Mouse (Mus musculus): ENCODE results near the gene Cog6. TPM values are rescaled to one million over a fixed set of nuclear protein-coding genes. Genes with fewer than 3 reads are reported as not detected.

The Cog6 gene
- polyA plus RNA-seq, 1 experiment from 2014 or later: 63.6 TPM

DNA sequence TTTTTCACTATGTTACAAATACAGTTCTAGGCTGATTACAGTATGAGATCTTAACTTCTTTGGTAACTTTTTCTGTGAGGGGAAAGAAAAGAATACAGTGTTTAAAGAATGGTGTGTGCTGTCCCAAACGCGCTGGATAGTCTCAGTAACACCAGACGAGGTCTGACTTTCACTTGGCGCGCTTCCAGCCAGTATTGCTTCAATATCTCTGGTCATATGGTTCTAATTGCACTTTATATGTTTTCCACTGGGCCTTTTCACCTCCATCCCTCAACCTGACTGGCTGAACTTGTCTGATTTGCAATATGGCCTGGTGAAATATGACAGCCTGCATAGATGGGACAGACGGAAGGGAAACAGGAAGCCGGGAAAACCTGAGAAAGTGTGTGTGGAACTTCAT, 27.2 kb upstream of the Cog6 start:
- Histone ChIP-seq H3K27me3 (replicated peaks) (no peaks in the 10 kb centered on the region), H3K4me1 (replicated peaks) (peaks cover 44% of the 10 kb centered on the region), H3K4me2 (peak overlapping the region; percentile 86), H3K9ac (peak overlapping the region; percentile 64; the same call in 1 of the 2 replicates), H3K36me3 (peaks cover 15% of the 10 kb centered on the region), H3K9me3 (replicated peaks) (no peaks in the 10 kb centered on the region), H3K4me3 (peak overlapping the region; percentile 41), H3K27ac (ENCODE audit: poor library complexity, severe bottlenecking) (peak overlapping the region; percentile 83)
- 35% methylated on average over 7 of the region's 7 CpGs for WGBS
- ATAC-seq (ENCODE audit: insufficient number of reproducible peaks, low FRiP score): no peak

DNA sequence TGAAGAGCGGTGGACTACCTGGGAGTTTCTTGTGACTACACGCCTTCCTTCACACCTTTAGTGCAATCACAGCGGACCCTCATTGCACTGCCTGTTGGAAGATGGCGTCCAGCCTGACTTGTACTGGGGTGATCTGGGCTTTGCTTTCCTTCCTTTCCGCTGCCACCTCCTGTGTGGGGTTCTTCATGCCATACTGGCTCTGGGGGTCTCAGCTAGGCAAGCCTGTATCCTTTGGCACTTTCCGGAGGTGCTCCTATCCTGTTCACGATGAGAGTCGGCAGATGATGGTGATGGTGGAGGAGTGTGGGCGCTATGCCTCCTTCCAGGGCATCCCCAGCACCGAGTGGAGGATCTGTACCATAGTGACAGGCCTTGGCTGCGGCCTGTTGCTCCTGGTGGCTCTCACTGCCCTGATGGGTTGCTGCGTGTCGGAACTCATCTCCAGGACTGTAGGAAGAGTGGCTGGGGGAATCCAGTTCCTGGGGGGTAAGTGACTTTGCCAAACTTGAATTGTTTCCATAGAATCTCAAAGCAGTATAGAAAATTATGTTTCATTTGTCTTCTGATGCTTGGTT, 26.3 kb upstream of the Cog6 start:
- H3K27ac ChIP-seq (ENCODE audit: poor library complexity, severe bottlenecking): peak overlapping the region; percentile 83
- peak overlapping the region; percentile 80 for H3K4me3 ChIP-seq
- H3K9ac ChIP-seq: peak overlapping the region; percentile 33; the same call in 1 of the 2 replicates
- H3K4me1 ChIP-seq (replicated peaks): peaks cover 44% of the 10 kb centered on the region
- no peaks in the 10 kb centered on the region for H3K9me3 ChIP-seq (replicated peaks)
- peak overlapping the region; percentile 86 for H3K4me2 ChIP-seq
- H3K36me3 ChIP-seq: peaks cover 13% of the 10 kb centered on the region
- no peak for ATAC-seq (ENCODE audit: insufficient number of reproducible peaks, low FRiP score)
- no peaks in the 10 kb centered on the region for H3K27me3 ChIP-seq (replicated peaks)
- 83% methylated on average over 13 of the region's 13 CpGs for WGBS

DNA sequence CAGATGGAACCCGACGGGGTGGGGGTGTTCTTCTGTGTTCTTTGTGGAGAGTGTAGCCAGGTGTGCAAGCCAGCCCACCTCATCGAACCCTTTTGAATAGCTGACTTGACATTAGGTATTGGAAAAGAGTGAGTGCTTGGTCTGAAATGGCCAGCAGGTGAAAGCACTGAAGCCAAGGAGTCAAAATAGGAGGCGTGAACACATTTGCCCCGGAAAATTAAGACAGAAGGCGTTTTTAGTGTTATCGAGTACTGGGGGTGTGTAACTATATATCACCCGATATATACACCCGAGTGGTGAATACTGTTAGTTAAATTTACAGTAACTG, 25.2 kb upstream of the Cog6 start:
- H3K4me1 ChIP-seq (replicated peaks): peaks cover 40% of the 10 kb centered on the region
- no peak for ATAC-seq (ENCODE audit: insufficient number of reproducible peaks, low FRiP score)

DNA sequence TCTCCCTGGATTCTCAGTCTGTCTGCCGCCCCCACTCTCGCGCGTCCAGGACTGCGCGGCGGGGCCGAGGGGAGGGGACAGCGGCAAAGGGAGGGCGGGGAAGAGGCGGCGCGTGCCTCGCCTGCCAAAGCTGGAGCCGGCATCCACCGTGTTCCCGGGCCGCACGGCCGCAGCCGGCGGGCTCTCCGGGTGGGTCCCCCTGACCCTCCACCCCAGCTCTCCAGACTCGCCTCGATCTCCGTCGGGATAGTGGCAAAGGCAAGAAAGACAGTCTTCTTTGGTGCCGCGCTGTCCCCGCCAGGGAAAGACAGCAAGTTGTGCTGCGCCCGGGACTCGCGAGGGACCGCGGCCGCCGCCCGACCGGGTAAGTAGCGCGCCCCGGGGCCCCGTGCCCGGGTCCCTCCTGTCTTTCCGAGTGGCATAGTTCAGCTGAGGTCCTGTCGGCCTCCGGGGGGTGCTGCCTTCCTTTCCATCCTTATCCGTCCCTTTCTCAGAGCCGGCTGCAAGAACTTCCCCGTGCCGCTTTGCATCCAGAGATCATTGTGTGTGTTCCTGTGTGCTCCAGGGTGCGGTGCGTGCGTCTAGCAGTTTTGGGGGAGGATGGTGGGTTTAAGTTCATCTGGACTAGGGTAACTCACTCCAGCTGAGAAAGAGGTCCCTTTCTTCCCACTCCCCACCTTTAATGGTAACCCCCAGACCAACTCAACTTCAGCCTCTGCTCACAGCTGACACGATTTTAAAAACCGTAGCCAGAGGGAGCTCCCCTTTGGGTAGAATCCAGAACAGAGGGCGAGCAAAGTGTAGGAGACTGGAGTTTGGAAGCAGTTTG, 24.6 kb upstream of the Cog6 start, which contains the start of gene Lhfp:
Gene Lhfp, plus strand, starts transcription at position 118 of the 829 bp plus-strand sequence.
- Histone ChIP-seq H3K36me3 (peaks cover 8% of the 10 kb centered on the region), H3K4me1 (replicated peaks) (peaks cover 40% of the 10 kb centered on the region), H3K27ac (ENCODE audit: poor library complexity, severe bottlenecking) (peak within 1 kb of the TSS; percentile 94), H3K4me3 (peak within 1 kb of the TSS; percentile 80), H3K4me2 (peak within 1 kb of the TSS; percentile 86), H3K9ac (peak within 1 kb of the TSS; percentile 89), H3K9me3 (replicated peaks) (no peaks in the 10 kb centered on the region), H3K27me3 (replicated peaks) (no peaks in the 10 kb centered on the region)
- under 1% methylated on average over 57 of the region's 58 CpGs for WGBS
- ATAC-seq (ENCODE audit: insufficient number of reproducible peaks, low FRiP score): peak; percentile 90

More for the DNA sequence above, 25.2 kb upstream of the Cog6 start:
- Histone ChIP-seq H3K36me3 (peaks cover 8% of the 10 kb centered on the region), H3K9ac (peak overlapping the region; percentile 89), H3K27ac (ENCODE audit: poor library complexity, severe bottlenecking) (peak overlapping the region; percentile 94), H3K4me3 (peak overlapping the region; percentile 80), H3K9me3 (replicated peaks) (no peaks in the 10 kb centered on the region), H3K27me3 (replicated peaks) (no peaks in the 10 kb centered on the region), H3K4me2 (peak overlapping the region; percentile 86)
- WGBS: 15% methylated on average over 9 of the region's 9 CpGs

DNA sequence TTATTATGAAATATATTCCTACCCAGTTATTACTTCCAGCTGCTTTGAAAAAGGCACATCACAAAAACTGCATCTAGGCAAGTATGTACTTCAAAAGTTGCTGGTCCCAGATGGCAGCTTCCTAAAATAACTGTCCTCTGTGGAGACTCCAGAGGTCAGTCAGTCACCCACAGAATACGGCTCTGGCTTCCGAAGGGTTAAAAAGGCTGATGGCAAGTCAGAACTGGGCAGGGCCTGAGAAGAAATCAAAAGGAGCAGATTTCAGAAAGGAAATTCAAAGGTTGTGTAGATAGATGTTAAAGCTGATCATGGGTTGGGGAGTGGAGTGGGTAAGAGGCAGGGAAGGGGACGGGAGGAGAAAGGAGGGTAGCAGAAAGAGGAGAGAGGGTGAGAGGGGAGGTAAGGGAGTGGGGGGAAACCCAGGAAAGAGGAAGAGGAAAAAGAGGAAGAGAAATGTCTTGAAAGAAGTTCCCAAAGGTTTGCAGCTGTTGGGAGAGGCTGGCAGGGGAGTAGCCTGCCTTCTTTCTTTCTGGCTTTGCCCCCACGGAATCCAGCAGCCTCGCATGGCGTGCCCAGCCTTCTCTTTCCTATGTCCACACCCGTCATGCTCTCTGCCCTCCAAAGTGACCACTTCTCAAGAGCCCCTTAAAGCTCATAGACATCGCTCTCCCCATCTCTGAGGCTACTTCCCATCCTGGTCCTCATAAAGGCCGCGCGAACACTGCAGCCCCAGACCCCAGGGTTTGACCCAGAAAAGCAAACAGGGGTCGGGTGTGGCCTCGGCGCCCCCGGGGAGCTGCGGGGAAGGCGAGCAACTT, 23.8 kb upstream of the Cog6 start:
- Histone ChIP-seq H3K9me3 (replicated peaks) (no peaks in the 10 kb centered on the region), H3K4me3 (peak overlapping the region; percentile 80), H3K27me3 (replicated peaks) (no peaks in the 10 kb centered on the region), H3K9ac (peak overlapping the region; percentile 89), H3K4me1 (replicated peaks) (peaks cover 37% of the 10 kb centered on the region), H3K27ac (ENCODE audit: poor library complexity, severe bottlenecking) (peak overlapping the region; percentile 94), H3K36me3 (peaks cover 7% of the 10 kb centered on the region), H3K4me2 (peak overlapping the region; percentile 86)
- 3% methylated on average over 17 of the region's 17 CpGs for WGBS
- ATAC-seq (ENCODE audit: insufficient number of reproducible peaks, low FRiP score): peak; percentile 34

DNA sequence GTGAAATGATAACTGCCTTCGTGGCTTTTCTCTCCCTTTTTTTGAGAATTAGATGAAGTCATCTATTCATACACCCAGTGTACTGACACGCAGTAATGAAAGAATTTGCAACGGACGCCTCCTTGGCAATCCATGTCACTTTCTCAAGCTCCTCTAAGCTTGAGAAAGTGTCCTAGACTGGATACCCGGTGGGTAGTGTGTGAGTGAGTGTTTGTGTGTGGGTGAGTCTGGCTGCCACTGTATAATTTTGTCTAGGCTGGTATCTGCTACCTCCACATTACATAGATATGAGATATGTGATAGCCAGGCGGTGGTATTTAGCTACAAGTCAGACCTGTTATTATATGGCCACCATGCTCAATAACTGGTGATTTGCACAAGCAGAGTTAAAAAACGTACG, 22.7 kb upstream of the Cog6 start:
- no peak for ATAC-seq (ENCODE audit: insufficient number of reproducible peaks, low FRiP score)
- peak overlapping the region; percentile 94; the same call in 1 of the 2 replicates for H3K27ac ChIP-seq (ENCODE audit: poor library complexity, severe bottlenecking)

DNA sequence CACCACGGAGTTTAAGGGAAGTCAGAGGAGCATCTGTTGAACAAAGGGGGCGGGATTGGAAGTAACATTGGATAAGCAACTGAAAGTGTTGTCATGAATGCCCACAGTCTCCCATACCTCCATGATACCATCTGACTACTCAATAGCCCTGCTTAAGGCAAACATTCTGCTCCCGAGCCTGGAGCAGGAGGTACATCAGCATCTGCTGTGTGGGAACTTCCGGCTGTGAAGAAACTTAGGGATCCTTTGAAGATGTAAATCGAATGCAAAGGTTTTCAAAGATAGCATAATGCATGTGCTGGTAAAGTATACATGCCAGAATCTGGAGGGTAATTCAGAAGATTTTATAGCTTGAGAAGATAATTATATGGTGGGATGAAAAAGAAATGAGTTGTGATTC, 21.9 kb upstream of the Cog6 start:
- H3K4me3 ChIP-seq: no peak overlapping the region
- no peak for ATAC-seq (ENCODE audit: insufficient number of reproducible peaks, low FRiP score)
- peaks cover 27% of the 10 kb centered on the region for H3K4me1 ChIP-seq (replicated peaks)
- no peaks in the 10 kb centered on the region for H3K27me3 ChIP-seq (replicated peaks)
- no peak overlapping the region for H3K27ac ChIP-seq (ENCODE audit: poor library complexity, severe bottlenecking)
- WGBS: 63% methylated on average over 5 of the region's 5 CpGs
- no peak overlapping the region for H3K4me2 ChIP-seq
- H3K9me3 ChIP-seq (replicated peaks): no peaks in the 10 kb centered on the region
- H3K36me3 ChIP-seq: peaks cover 4% of the 10 kb centered on the region
- H3K9ac ChIP-seq: no peak overlapping the region

More for the DNA sequence above, 22.7 kb upstream of the Cog6 start:
- H3K4me1 ChIP-seq (replicated peaks): peaks cover 33% of the 10 kb centered on the region
- WGBS: 65% methylated on average over 8 of the region's 8 CpGs
- peaks cover 4% of the 10 kb centered on the region for H3K36me3 ChIP-seq
- H3K9ac ChIP-seq: no peak overlapping the region
- H3K4me2 ChIP-seq: no peak overlapping the region
- no peaks in the 10 kb centered on the region for H3K9me3 ChIP-seq (replicated peaks)
- no peak overlapping the region for H3K4me3 ChIP-seq
- no peaks in the 10 kb centered on the region for H3K27me3 ChIP-seq (replicated peaks)

DNA sequence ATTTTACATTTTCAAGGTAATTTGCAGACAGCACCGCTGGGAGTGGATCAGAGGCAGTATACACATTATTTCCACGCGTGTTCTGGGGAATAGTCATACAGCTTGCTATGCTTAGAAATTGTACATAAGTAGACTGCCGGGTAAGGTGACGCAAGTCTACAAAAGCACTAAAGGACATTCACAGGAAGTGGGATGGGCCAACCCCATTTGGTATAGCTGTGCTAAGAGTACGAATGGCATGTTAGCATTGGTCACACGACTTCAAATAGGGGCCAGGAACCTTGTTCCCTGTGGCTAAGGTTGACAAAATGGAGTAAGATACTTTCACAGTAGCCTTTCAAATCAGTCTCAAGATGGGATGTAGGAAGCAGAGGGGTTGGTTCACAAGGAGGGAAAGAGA, 19.9 kb upstream of the Cog6 start:
- H3K9ac ChIP-seq: no peak overlapping the region
- H3K9me3 ChIP-seq (replicated peaks): no peaks in the 10 kb centered on the region
- WGBS: 84% methylated on average over 7 of the region's 7 CpGs
- H3K4me1 ChIP-seq (replicated peaks): peaks cover 20% of the 10 kb centered on the region
- H3K27me3 ChIP-seq (replicated peaks): no peaks in the 10 kb centered on the region
- ATAC-seq (ENCODE audit: insufficient number of reproducible peaks, low FRiP score): no peak
- H3K27ac ChIP-seq (ENCODE audit: poor library complexity, severe bottlenecking): no peak overlapping the region
- H3K36me3 ChIP-seq: no peaks in the 10 kb centered on the region
- H3K4me2 ChIP-seq: no peak overlapping the region
- no peak overlapping the region for H3K4me3 ChIP-seq

DNA sequence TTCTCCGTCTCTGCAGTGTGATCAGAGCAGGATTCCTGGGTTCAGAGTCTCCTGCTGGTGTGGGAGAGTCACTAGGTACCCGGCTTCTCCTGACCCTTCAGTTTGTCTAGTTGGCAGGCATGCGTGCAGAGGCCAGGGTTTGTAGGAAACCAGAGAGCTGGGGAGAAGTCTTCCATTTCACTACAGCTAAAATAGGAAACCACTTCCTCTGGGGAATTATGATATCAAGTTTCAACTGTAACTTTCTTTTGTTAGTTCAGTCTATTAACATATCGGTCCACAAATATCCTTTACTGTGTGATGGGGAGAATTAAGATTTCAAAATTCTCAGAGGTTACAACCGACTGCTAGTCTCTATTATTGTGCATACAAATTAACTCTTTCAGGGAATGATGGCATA, 19.0 kb upstream of the Cog6 start:
- no peaks in the 10 kb centered on the region for H3K36me3 ChIP-seq
- no peak overlapping the region for H3K4me3 ChIP-seq
- peaks cover 23% of the 10 kb centered on the region for H3K4me1 ChIP-seq (replicated peaks)
- no peak for ATAC-seq (ENCODE audit: insufficient number of reproducible peaks, low FRiP score)
- no peaks in the 10 kb centered on the region for H3K9me3 ChIP-seq (replicated peaks)
- H3K9ac ChIP-seq: no peak overlapping the region
- no peaks in the 10 kb centered on the region for H3K27me3 ChIP-seq (replicated peaks)
- H3K27ac ChIP-seq (ENCODE audit: poor library complexity, severe bottlenecking): 0 out of 2 replicates have a peak overlapping the region, but pooled peaks have one; percentile 21
- H3K4me2 ChIP-seq: no peak overlapping the region
- 69% methylated on average over 5 of the region's 5 CpGs for whole genome bisulfite sequencing

DNA sequence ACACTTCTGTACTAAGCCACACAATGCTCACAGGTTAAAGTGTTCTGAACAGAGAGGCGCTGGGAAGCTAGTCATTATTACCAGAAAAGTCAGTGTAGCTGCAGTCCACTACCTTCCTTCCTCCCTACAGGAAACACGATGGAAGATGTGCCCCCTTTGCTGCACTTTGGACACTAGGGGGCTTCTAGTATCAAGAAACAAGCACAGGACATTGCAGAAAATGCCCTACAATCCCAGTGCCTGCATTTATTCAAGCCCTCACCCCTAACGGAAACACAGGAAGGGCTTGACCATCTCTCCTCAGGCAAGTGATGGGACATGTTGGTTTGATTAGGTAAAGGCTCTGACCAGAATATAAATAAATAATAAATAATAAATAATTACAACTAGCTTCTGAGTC, 16.4 kb upstream of the Cog6 start:
- no peaks in the 10 kb centered on the region for H3K36me3 ChIP-seq
- no peaks in the 10 kb centered on the region for H3K9me3 ChIP-seq (replicated peaks)
- ATAC-seq (ENCODE audit: insufficient number of reproducible peaks, low FRiP score): no peak
- 16% methylated on average over 3 of the region's 3 CpGs for WGBS
- H3K27me3 ChIP-seq (replicated peaks): no peaks in the 10 kb centered on the region
- peaks cover 11% of the 10 kb centered on the region; the same call in 1 of the 2 replicates for H3K4me1 ChIP-seq (replicated peaks)
- H3K4me2 ChIP-seq: no peak overlapping the region
- H3K27ac ChIP-seq (ENCODE audit: poor library complexity, severe bottlenecking): no peak overlapping the region
- H3K4me3 ChIP-seq: no peak overlapping the region
- no peak overlapping the region for H3K9ac ChIP-seq

DNA sequence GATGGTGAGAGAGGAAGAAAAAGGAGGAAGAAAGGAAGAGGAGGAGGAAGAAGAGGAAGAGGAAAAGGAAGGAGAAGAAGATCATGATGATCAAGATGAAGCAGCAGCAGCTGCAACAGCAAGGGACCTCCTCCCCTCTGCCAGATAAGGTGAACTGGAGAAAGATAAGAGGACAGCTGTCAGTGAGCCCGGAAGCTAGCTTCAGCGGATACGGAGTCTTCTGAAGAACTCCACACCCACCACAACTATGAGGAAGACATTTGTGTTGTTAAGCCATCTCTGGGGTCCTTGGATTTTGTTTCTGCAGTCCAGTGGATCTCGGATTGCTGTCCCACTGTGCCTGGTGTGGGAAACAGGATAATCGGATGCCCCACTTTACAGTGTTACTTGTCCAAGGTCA, 15.4 kb upstream of the Cog6 start:
- H3K4me1 ChIP-seq (replicated peaks): peaks cover 11% of the 10 kb centered on the region; the same call in 1 of the 2 replicates
- no peak for ATAC-seq (ENCODE audit: insufficient number of reproducible peaks, low FRiP score)
- no peak overlapping the region for H3K9ac ChIP-seq
- H3K9me3 ChIP-seq (replicated peaks): no peaks in the 10 kb centered on the region
- 11% methylated on average over 5 of the region's 5 CpGs for WGBS
- H3K27me3 ChIP-seq (replicated peaks): no peaks in the 10 kb centered on the region
- no peaks in the 10 kb centered on the region for H3K36me3 ChIP-seq
- H3K4me2 ChIP-seq: no peak overlapping the region
- H3K4me3 ChIP-seq: no peak overlapping the region
- H3K27ac ChIP-seq (ENCODE audit: poor library complexity, severe bottlenecking): no peak overlapping the region

Measured in heart, embryonic 12.5 days (tissue).